Comparison of ENCODE assay signal across 44 mouse cellular contexts in genomic region chr2:163449276-163449675, GRCm38 (mm10). TPM values are rescaled to one million over a fixed set of nuclear protein-coding genes. Genes with fewer than 3 reads are reported as not detected.
"Had no signal": no experiment of that assay in that cellular context is flagged by ENCODE, and none has a peak within 500 bp of the region (broad histone marks: within the 10 kb centered on the region; RNA-seq: fewer than 3 reads in every experiment).

No protein-coding gene starts in this region.

- H3K9ac ChIP-seq: heart, embryonic 12.5 days; heart, embryonic 13.5 days; heart, embryonic 15.5 days; hindbrain, embryonic 12.5 days; hindbrain, embryonic 13.5 days; hindbrain, embryonic 15.5 days; intestine, embryonic 15.5 days; kidney, embryonic 15.5 days had no signal

- DNase-seq: heart, adult 2 months; heart, postnatal 10 days; heart, postnatal 14 days; heart, postnatal 36 days; heart, postnatal 4 days; kidney, adult 11 months; kidney, adult 18-20 months; kidney, adult 2 months; kidney, adult 8-10 months; kidney, adult 9 months; kidney, postnatal 10 days; kidney, postnatal 14 days; kidney, postnatal 25 days; kidney, postnatal 4 days; layer of hippocampus, adult 9-11 months; layer of hippocampus, postnatal 36 days had no signal

- H3K27ac ChIP-seq: heart, adult 2 months; heart, embryonic 10.5 days; heart, embryonic 13.5 days; heart, embryonic 15.5 days; hindbrain, embryonic 10.5 days; hindbrain, embryonic 12.5 days; hindbrain, embryonic 13.5 days; hindbrain, embryonic 15.5 days; hindbrain, postnatal 0 days; intestine, embryonic 15.5 days; kidney, embryonic 15.5 days; kidney, postnatal 0 days; layer of hippocampus, adult 2 months had no signal

- H3K4me2 ChIP-seq: heart, embryonic 11.5 days; heart, embryonic 12.5 days; heart, embryonic 13.5 days; heart, embryonic 15.5 days; hindbrain, embryonic 12.5 days; hindbrain, embryonic 13.5 days; hindbrain, embryonic 15.5 days; intestine, embryonic 15.5 days; kidney, embryonic 15.5 days had no signal

- H3K27me3 ChIP-seq: hindbrain, embryonic 12.5 days; hindbrain, embryonic 13.5 days; hindbrain, embryonic 15.5 days; intestine, embryonic 15.5 days had no signal

- ATAC-seq: hindbrain, embryonic 16.5 days; hindbrain, postnatal 0 days; inflammation-experienced regulatory T-cells, adult 6 months; intestine, embryonic 15.5 days; intestine, embryonic 16.5 days; intestine, postnatal 0 days had no signal

- H3K9me3 ChIP-seq: heart, embryonic 10.5 days; heart, embryonic 12.5 days; heart, embryonic 13.5 days; heart, embryonic 15.5 days; hindbrain, embryonic 10.5 days; hindbrain, embryonic 12.5 days; hindbrain, embryonic 13.5 days; hindbrain, embryonic 15.5 days; intestine, embryonic 15.5 days; kidney, embryonic 15.5 days had no signal

- H3K4me1 ChIP-seq: heart, embryonic 12.5 days; heart, embryonic 13.5 days; heart, embryonic 15.5 days; hindbrain, embryonic 10.5 days; hindbrain, embryonic 12.5 days; hindbrain, embryonic 15.5 days; intestine, embryonic 15.5 days; kidney, embryonic 15.5 days had no signal

- H3K36me3 ChIP-seq: heart, embryonic 10.5 days; heart, embryonic 12.5 days; heart, embryonic 13.5 days; heart, embryonic 15.5 days; intestine, embryonic 15.5 days; kidney, embryonic 15.5 days had no signal

- H3K4me3 ChIP-seq: heart, adult 2 months; heart, embryonic 10.5 days; heart, embryonic 12.5 days; heart, embryonic 13.5 days; heart, embryonic 15.5 days; hindbrain, embryonic 10.5 days; hindbrain, embryonic 12.5 days; hindbrain, embryonic 13.5 days; hindbrain, embryonic 15.5 days; intestine, embryonic 15.5 days; kidney, embryonic 15.5 days; layer of hippocampus, adult 2 months had no signal

RNA-seq across cellular contexts. Expression of gene Gdap1l1, which starts 11.0 kb away (rescaled TPM):
- total RNA-seq: heart, adult 2 months; heart, adult 8-10 months; heart, postnatal 10 days; heart, postnatal 14 days; heart, postnatal 25 days; heart, postnatal 36 days; heart, postnatal 4 days had no signal
- polyA plus RNA-seq: heart, postnatal 0 days had no signal

RNA-seq across cellular contexts. Expression of gene R3hdml, which starts 42.8 kb away (rescaled TPM):
- total RNA-seq: heart, adult 2 months; heart, adult 8-10 months; heart, postnatal 10 days; heart, postnatal 14 days; heart, postnatal 25 days; heart, postnatal 36 days; heart, postnatal 4 days; hematopoietic stem cell, adult 5-6 weeks; layer of hippocampus, adult 18-20 months; layer of hippocampus, adult 2 months; layer of hippocampus, adult 8-10 months; layer of hippocampus, postnatal 14 days; layer of hippocampus, postnatal 25 days; layer of hippocampus, postnatal 36 days had no signal
- polyA plus RNA-seq: heart, adult 2 months; heart, embryonic 11.5 days; heart, embryonic 12.5 days; heart, embryonic 13.5 days; heart, embryonic 14.5 days; heart, embryonic 15.5 days; heart, embryonic 16.5 days; heart, postnatal 0 days; hindbrain, embryonic 10.5 days; hindbrain, embryonic 12.5 days; hindbrain, embryonic 13.5 days; inflammation-experienced regulatory T-cells, adult 6 months had no signal

RNA-seq across cellular contexts. Expression of gene Jph2, which starts 51.5 kb away (rescaled TPM):
- total RNA-seq: hematopoietic stem cell, adult 5-6 weeks had no signal
- polyA plus RNA-seq: inflammation-experienced regulatory T-cells, adult 6 months had no signal
